Mouse (Mus musculus): Measurements from ENCODE around the gene Lrrc25. TPM values are rescaled to one million over a fixed set of nuclear protein-coding genes. Genes with fewer than 3 reads are reported as not detected.
"Not testable (repeated sequence)": the region's sequence is repeated elsewhere in the genome, so short reads cannot be mapped to it uniquely, and the experiment has no call there.

The Lrrc25 gene
- under 1 TPM; 0.43 to 0.89 TPM for polyA plus RNA-seq (2017; shearing (Covaris generic))

GRCm38 (mm10) chr8:70615894-70616293 is at the start of gene Lrrc25:
Gene Lrrc25, plus strand, starts transcription at chr8:70616155.
- ATAC-seq, result no peak

- ATAC-seq, result no peak
Observed at GRCm38 (mm10) chr8:70570360-70570759, 45.6 kb upstream of the Lrrc25 start.

- no peak for ATAC-seq
Observed at GRCm38 (mm10) chr8:70570990-70571389, 45.0 kb upstream of the Lrrc25 start.

GRCm38 (mm10) chr8:70574302-70574701 is 41.7 kb upstream of the Lrrc25 start:
- no peak for ATAC-seq

GRCm38 (mm10) chr8:70574915-70575314 is 41.0 kb upstream of the Lrrc25 start:
- ATAC-seq, result no peak

- no peak for ATAC-seq
Observed at GRCm38 (mm10) chr8:70577207-70577606, 38.7 kb upstream of the Lrrc25 start.

- ATAC-seq, result no peak
Observed at GRCm38 (mm10) chr8:70583476-70584387, 32.2 kb upstream of the Lrrc25 start.

GRCm38 (mm10) chr8:70584606-70585257 is 31.2 kb upstream of the Lrrc25 start:
- no peak for ATAC-seq

GRCm38 (mm10) chr8:70585258-70585652 is 30.7 kb upstream of the Lrrc25 start:
- ATAC-seq, result no peak

GRCm38 (mm10) chr8:70587955-70588354 is 28.0 kb upstream of the Lrrc25 start:
- ATAC-seq, result not testable (repeated sequence)

GRCm38 (mm10) chr8:70591569-70591968 is 24.4 kb upstream of the Lrrc25 start:
- no peak for ATAC-seq

- no peak for ATAC-seq
Observed at GRCm38 (mm10) chr8:70593173-70593572, 22.8 kb upstream of the Lrrc25 start.

- ATAC-seq, result peak; percentile 97
Observed at GRCm38 (mm10) chr8:70593961-70594609, 21.9 kb upstream of the Lrrc25 start, which contains the start of gene Isyna1. Gene Isyna1, plus strand, starts transcription at chr8:70594373.

GRCm38 (mm10) chr8:70594621-70595564 is 21.1 kb upstream of the Lrrc25 start:
- peak; percentile 45 for ATAC-seq

GRCm38 (mm10) chr8:70595811-70596210 is 20.1 kb upstream of the Lrrc25 start:
- no peak for ATAC-seq

- ATAC-seq, result no peak
Observed at GRCm38 (mm10) chr8:70596216-70596615, 19.7 kb upstream of the Lrrc25 start.

GRCm38 (mm10) chr8:70596775-70597416 is 19.1 kb upstream of the Lrrc25 start:
- no peak for ATAC-seq

- ATAC-seq, result no peak
Observed at GRCm38 (mm10) chr8:70597417-70598272, 18.3 kb upstream of the Lrrc25 start.

- no peak for ATAC-seq
Observed at GRCm38 (mm10) chr8:70598283-70598682, 17.7 kb upstream of the Lrrc25 start.

GRCm38 (mm10) chr8:70598722-70599121 is 17.2 kb upstream of the Lrrc25 start:
- ATAC-seq, result no peak
